Mouse (Mus musculus): ENCODE measurements at regions not wholly inside any gene's neighbourhood (a gene's known extent, or its start where the extent isn't known, plus 50 kb on each side); places are given as distances from the start of the nearest gene placed in this dataset.
"Not testable (repeated sequence)": the region's sequence is repeated elsewhere in the genome, so short reads cannot be mapped to it uniquely, and the experiment has no call there.

GRCm38 (mm10) chr10:86636953-86637376 lies 68.3 kb downstream of the Hsp90b1 start:
- not testable (repeated sequence) for H3K27me3 ChIP-seq (ENCODE audit: insufficient read depth, poor library complexity, severe bottlenecking); H3K36me3 ChIP-seq; H3K4me1 ChIP-seq (replicated peaks); H3K9me3 ChIP-seq
- WGBS: 3% methylated on average over 14 of the region's 14 CpGs
- DNase-seq (ENCODE audit: low spot score): peak; percentile 86
- 0 out of 2 replicates have a peak overlapping the region, but pooled peaks have one; percentile 23 for H3K27ac ChIP-seq
- peak overlapping the region; percentile 46 for H3K4me3 ChIP-seq

GRCm38 (mm10) chr10:86636515-86636914 lies 68.8 kb downstream of the Hsp90b1 start:
- not testable (repeated sequence) for H3K27me3 ChIP-seq (ENCODE audit: insufficient read depth, poor library complexity, severe bottlenecking); DNase-seq (ENCODE audit: low spot score); H3K9me3 ChIP-seq; H3K27ac ChIP-seq; H3K36me3 ChIP-seq; H3K4me1 ChIP-seq (replicated peaks)
- peak overlapping the region; percentile 46 for H3K4me3 ChIP-seq
- WGBS: 27% methylated on average over 6 of the region's 6 CpGs

GRCm38 (mm10) chr10:86626734-86627133 lies 78.6 kb downstream of the Hsp90b1 start:
- H3K4me3 ChIP-seq; H3K4me1 ChIP-seq (replicated peaks); H3K9me3 ChIP-seq; H3K27ac ChIP-seq; H3K36me3 ChIP-seq; DNase-seq (ENCODE audit: low spot score); H3K27me3 ChIP-seq (ENCODE audit: insufficient read depth, poor library complexity, severe bottlenecking): not testable (repeated sequence)

GRCm38 (mm10) chr10:86617958-86618664 lies 87.2 kb downstream of the Hsp90b1 start:
- not testable (repeated sequence) for DNase-seq (ENCODE audit: low spot score); H3K4me3 ChIP-seq; H3K36me3 ChIP-seq; H3K9me3 ChIP-seq; H3K27me3 ChIP-seq (ENCODE audit: insufficient read depth, poor library complexity, severe bottlenecking); H3K4me1 ChIP-seq (replicated peaks); H3K27ac ChIP-seq
- WGBS: 86% methylated on average over 6 of the region's 6 CpGs

DNA sequence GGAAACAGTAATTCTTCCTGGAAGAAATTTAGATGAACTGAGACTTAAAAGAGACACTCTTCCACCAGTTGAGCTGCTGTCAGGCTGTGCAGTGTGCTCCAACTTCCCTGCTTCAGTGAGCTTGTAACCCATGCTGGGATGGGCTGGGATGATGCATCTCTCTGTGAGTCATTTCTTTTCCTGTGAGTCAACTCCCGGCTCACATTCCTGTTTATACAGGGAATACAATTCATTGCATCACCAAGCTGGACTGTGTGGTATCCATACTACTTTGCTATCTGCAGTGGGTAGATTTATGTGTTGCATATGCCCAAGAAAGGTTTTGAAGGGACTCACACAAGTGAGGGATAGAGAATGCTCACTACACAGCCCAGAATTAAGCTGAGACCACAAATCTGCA lies 93.0 kb downstream of the Hsp90b1 start:
- 60% methylated on average over 1 of the region's 1 CpGs for WGBS
- H3K4me1 ChIP-seq (replicated peaks); H3K36me3 ChIP-seq: not testable (repeated sequence)

DNA sequence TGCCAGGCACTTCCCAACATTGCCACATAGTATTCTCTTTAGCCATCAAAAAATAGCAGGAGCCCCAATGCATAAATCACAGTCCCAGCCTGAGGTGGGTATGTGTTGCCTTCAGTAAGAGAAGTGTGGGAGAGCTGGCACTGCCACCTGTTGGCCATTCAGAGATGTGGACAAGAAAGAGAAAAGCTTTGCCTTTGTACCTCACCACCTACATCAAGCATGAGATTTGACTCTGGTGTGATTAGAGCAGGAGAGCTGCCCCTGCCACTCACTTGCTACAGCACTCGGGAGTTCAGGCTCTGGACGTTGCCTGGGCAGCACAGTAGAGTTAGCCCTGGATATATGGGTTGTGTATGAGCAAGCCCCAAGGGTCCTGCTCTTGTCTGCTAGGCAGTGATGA lies 95.3 kb downstream of the Hsp90b1 start:
- not testable (repeated sequence) for H3K4me1 ChIP-seq (replicated peaks); H3K9me3 ChIP-seq; H3K27ac ChIP-seq; H3K4me3 ChIP-seq; H3K36me3 ChIP-seq; DNase-seq (ENCODE audit: low spot score); H3K27me3 ChIP-seq (ENCODE audit: insufficient read depth, poor library complexity, severe bottlenecking)
- WGBS: 57% methylated on average over 2 of the region's 2 CpGs

More for the DNA sequence above, 93.0 kb downstream of the Hsp90b1 start:
- not testable (repeated sequence) for H3K27me3 ChIP-seq (ENCODE audit: insufficient read depth, poor library complexity, severe bottlenecking); DNase-seq (ENCODE audit: low spot score); H3K9me3 ChIP-seq; H3K4me3 ChIP-seq; H3K27ac ChIP-seq

- not testable (repeated sequence) for H3K9me3 ChIP-seq; DNase-seq (ENCODE audit: low spot score); H3K36me3 ChIP-seq; H3K27ac ChIP-seq; H3K27me3 ChIP-seq (ENCODE audit: insufficient read depth, poor library complexity, severe bottlenecking); H3K4me1 ChIP-seq (replicated peaks); H3K4me3 ChIP-seq
- 46% methylated on average over 7 of the region's 7 CpGs for WGBS
Observed at GRCm38 (mm10) chr10:86600843-86601242, 102.1 kb upstream of the Syn3 start.

DNA sequence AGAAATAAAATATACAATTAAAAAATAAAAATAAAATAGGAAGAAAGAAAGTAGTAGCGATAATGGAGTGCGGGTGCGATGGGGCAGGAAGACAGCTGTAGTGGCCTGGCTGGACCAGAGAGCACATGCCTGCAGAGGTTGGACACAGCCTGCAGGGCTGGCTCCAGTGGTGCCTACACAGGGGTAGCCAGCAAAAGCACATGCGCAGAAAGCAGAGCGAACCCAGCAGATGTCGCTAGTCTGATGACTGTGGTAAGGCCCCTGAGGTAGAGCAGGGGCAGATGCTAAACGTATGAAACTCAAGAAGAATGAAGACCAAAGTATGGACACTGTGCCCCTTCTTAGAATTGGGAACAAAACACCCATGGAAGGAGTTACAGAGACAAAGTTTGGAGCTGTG lies 101.3 kb upstream of the Syn3 start:
- not testable (repeated sequence) for H3K27me3 ChIP-seq (ENCODE audit: insufficient read depth, poor library complexity, severe bottlenecking); H3K9me3 ChIP-seq; H3K36me3 ChIP-seq; H3K4me1 ChIP-seq (replicated peaks); DNase-seq (ENCODE audit: low spot score); H3K4me3 ChIP-seq; H3K27ac ChIP-seq
- 91% methylated on average over 7 of the region's 7 CpGs for WGBS

DNA sequence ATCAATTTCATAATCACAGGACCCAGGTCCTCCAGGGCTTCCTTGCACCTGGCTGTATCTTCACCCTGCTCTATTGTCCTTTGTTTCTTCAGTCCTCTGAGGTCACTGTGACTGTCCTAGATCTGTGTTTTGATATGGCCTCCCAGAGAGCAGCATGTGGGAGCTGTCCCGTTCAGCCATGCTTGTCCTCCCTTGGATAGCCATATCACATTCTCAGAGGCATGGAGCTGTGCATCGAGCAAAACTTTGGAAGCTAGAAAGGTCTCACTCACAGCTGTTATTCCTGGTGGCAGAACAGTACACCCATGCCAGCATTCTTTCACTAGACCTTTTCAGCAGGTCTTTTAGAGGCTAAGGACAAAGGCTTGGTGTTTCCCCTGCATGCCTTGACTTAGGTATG lies 91.5 kb upstream of the Syn3 start:
- whole genome bisulfite sequencing: 72% methylated on average over 2 of the region's 2 CpGs
- not testable (repeated sequence) for H3K36me3 ChIP-seq; H3K4me3 ChIP-seq; H3K9me3 ChIP-seq; H3K27me3 ChIP-seq (ENCODE audit: insufficient read depth, poor library complexity, severe bottlenecking); H3K4me1 ChIP-seq (replicated peaks); H3K27ac ChIP-seq; DNase-seq (ENCODE audit: low spot score)

GRCm38 (mm10) chr10:86566875-86567274 lies 68.2 kb upstream of the Syn3 start:
- not testable (repeated sequence) for H3K36me3 ChIP-seq; H3K9me3 ChIP-seq; DNase-seq (ENCODE audit: low spot score); H3K4me3 ChIP-seq; H3K27me3 ChIP-seq (ENCODE audit: insufficient read depth, poor library complexity, severe bottlenecking); H3K4me1 ChIP-seq (replicated peaks); H3K27ac ChIP-seq
- WGBS: 74% methylated on average over 2 of the region's 2 CpGs

- Histone ChIP-seq H3K4me1 (replicated peaks) (no peaks in the 10 kb centered on the region), H3K9me3 (no peaks in the 10 kb centered on the region), H3K27ac (no peak overlapping the region), H3K36me3 (no peaks in the 10 kb centered on the region), H3K4me3 (no peak overlapping the region), H3K27me3 (ENCODE audit: insufficient read depth, poor library complexity, severe bottlenecking) (no peaks in the 10 kb centered on the region)
- 65% methylated on average over 8 of the region's 8 CpGs for WGBS
- peak; percentile 7 for DNase-seq (ENCODE audit: low spot score)
Observed at GRCm38 (mm10) chr10:86555843-86556242, 57.1 kb upstream of the Syn3 start.

Measured in hindbrain, embryonic 10.5 days (tissue).